Mouse (Mus musculus) liver, postnatal 0 days (tissue): ENCODE measurements around the gene Zscan26.

Experiments
- CTCF ChIP-seq: sonication (generic); IDR thresholded peaks from 2 replicates; pipeline ENCODE4 v1.5.1; 2016; ENCODE audit warnings: antibody characterized with exemption, low read depth
- EP300 ChIP-seq: IDR thresholded peaks from 2 replicates; pipeline ENCODE4 v1.6.1; 2016; ENCODE audit warnings: antibody characterized with exemption, low read depth, mild to moderate bottlenecking

DNA sequence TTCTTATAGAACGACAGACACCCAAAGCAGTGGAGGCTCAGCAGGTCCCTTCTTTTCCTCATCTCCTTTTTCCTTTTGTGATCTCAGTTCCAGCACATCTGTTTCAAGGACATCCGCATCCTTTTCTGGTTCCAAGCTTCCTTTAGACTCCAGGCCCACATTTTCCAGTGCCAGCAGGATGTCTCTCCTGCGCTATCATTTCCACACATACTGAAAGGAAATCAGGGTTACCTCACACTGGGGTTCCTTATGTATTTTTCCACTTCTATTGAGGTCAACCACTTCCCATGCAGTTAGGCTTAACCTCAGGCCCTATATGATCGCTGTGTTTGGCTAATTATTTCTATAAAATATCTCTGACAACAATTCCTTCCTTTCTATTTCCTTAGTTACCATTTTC, 18.1 kb downstream of the Zscan26 start:
- no peak for TF ChIP-seq CTCF
- no peak for TF ChIP-seq EP300
